Mouse (Mus musculus) kidney, adult 2 months (tissue): Measurements from ENCODE around the gene Slc35g3.

Experiments used
- CTCF ChIP-seq: fragments of 200-500 bp; conservative IDR thresholded peaks from 2 replicates; pipeline ENCODE4 v1.5.1; 2011; ENCODE audit warnings: low read depth, mild to moderate bottlenecking, control low read depth, low read length, moderate library complexity, mixed read lengths; ENCODE audit not compliant: insufficient read depth, insufficient read length
- POLR2A ChIP-seq: fragments of 200-500 bp; IDR thresholded peaks from one replicate; pipeline ENCODE4 v1.6.1; 2011; ENCODE audit warnings: low read depth, low read length, control low read depth

- TF ChIP-seq POLR2A (no peak), CTCF (no peak)
Measured at GRCm38 (mm10) chr11:69710470-69710869, 51.3 kb downstream of the Slc35g3 start.
